Mouse (Mus musculus): ENCODE data around the gene Prl2c3.
"Not testable (repeated sequence)": the region's sequence is repeated elsewhere in the genome, so short reads cannot be mapped to it uniquely, and the experiment has no call there.

Prl2c3 gene

GRCm38 (mm10) chr13:12799979-12800378, at the start of gene Prl2c3:
Gene Prl2c3, minus strand, starts transcription at chr13:12800079.
- not testable (repeated sequence) for DNase-seq

GRCm38 (mm10) chr13:12848254-12848653, 48.4 kb upstream of the Prl2c3 start:
- DNase-seq = not testable (repeated sequence)

- not testable (repeated sequence) for DNase-seq
Observed at GRCm38 (mm10) chr13:12844701-12845100, 44.8 kb upstream of the Prl2c3 start.

GRCm38 (mm10) chr13:12837546-12837945, 37.7 kb upstream of the Prl2c3 start:
- DNase-seq = not testable (repeated sequence)

- DNase-seq = no peak
Observed at GRCm38 (mm10) chr13:12831769-12832168, 31.9 kb upstream of the Prl2c3 start.

- no peak for DNase-seq
Observed at GRCm38 (mm10) chr13:12829031-12829430, 29.2 kb upstream of the Prl2c3 start.

- not testable (repeated sequence) for DNase-seq
Observed at GRCm38 (mm10) chr13:12824500-12825176, 24.8 kb upstream of the Prl2c3 start.

GRCm38 (mm10) chr13:12813734-12814424, 14.0 kb upstream of the Prl2c3 start:
- not testable (repeated sequence) for DNase-seq

GRCm38 (mm10) chr13:12809591-12809990, 9.7 kb upstream of the Prl2c3 start:
- DNase-seq = no peak

- DNase-seq = not testable (repeated sequence)
Observed at GRCm38 (mm10) chr13:12808793-12809512, 9.1 kb upstream of the Prl2c3 start.

GRCm38 (mm10) chr13:12806496-12806895, 6.6 kb upstream of the Prl2c3 start:
- not testable (repeated sequence) for DNase-seq

- DNase-seq = not testable (repeated sequence)
Observed at GRCm38 (mm10) chr13:12769442-12770091, 30.3 kb downstream of the Prl2c3 start.

All from right cerebral cortex, postnatal 4 days (tissue).